Comparison of ENCODE assay signal across 9 mouse cellular contexts in the genomic region with DNA sequence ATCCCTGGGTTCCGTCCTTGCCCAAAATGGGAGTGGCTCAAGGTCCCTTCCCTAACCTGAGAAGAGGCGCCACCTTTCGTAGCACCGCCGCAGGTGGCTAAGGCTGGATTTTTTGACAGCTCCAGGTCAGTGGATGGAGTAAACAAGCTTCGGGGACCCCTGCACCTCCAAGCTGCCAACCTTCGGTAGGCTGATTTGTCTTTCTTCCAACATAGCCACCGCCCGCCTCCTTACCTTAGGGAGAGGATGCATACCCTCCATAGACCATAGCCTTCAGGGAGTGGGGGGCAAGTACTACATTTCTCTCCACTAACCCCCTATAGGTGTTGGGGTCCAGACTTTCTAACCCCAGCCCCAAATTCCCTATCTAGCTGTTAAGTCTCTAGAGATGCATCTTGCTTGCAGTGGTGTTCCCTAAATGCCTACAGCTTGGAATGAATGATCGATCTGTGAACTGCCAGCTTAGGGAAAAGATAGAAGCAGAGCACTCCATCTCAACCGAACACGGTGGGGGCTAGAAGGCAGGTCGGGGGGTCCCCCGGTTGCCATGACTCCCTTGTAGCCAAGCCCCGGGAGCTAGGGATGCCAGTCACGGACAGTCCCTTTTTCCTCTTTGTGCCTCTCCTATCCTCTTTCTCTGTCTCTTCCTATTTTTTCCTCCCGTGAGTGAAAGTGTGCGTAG. TPM values are rescaled to one million over a fixed set of nuclear protein-coding genes. Genes with fewer than 3 reads are reported as not detected.
DNase-seq lines count a peak whose midpoint lies in the region; ATAC-seq and TF ChIP-seq lines count a peak whose summit lies in the region.
"Had no signal": no experiment of that assay in that cellular context is flagged by ENCODE, and none has a peak within 500 bp of the region (broad histone marks: within the 10 kb centered on the region; RNA-seq: fewer than 3 reads in every experiment).

No protein-coding gene starts in this region.

- WGBS in embryonic facial prominence, embryonic 11.5 days = 8% methylated on average over 18 of the region's 18 CpGs
- WGBS in limb, embryonic 10.5 days = 5% methylated on average over 18 of the region's 18 CpGs
- whole genome bisulfite sequencing in olfactory bulb, adult 2 months = 6% methylated on average over 18 of the region's 18 CpGs
- 8% methylated on average over 18 of the region's 18 CpGs for WGBS in heart, adult 2 months

- no peak for TF ChIP-seq CTCF in olfactory bulb, adult 2 months (IDR thresholded peaks at IDR 0.05; ENCODE audit: insufficient read depth, low read depth, low read length)
- no peak for TF ChIP-seq CTCF in heart, adult 2 months (IDR thresholded peaks at IDR 0.05)

- no peaks in the 10 kb centered on the region for H3K79me2 ChIP-seq in heart, adult 2 months (replicated peaks; ENCODE audit: control insufficient read depth, insufficient read depth, low read length)

- H3K9me3 ChIP-seq in embryonic facial prominence, embryonic 11.5 days (replicated peaks; ENCODE audit: control insufficient read depth, low read length) = no peaks in the 10 kb centered on the region
- H3K9me3 ChIP-seq in limb, embryonic 10.5 days (replicated peaks) = no peaks in the 10 kb centered on the region

- 0 out of 2 replicates have a peak, but pooled peaks cover 3% of the 10 kb centered on the region for H3K4me1 ChIP-seq in embryonic facial prominence, embryonic 11.5 days (ENCODE audit: control insufficient read depth, insufficient read depth, low read length)
- H3K4me1 ChIP-seq in limb, embryonic 10.5 days = peaks cover 21% of the 10 kb centered on the region
- H3K4me1 ChIP-seq in olfactory bulb, adult 2 months (ENCODE audit: control insufficient read depth, insufficient read depth, low read length) = peaks cover 16% of the 10 kb centered on the region
- H3K4me1 ChIP-seq in heart, adult 2 months (ENCODE audit: control insufficient read depth, insufficient read depth, low read length) = no peaks in the 10 kb centered on the region

- no peak; the same call in 1 of the 2 replicates for ATAC-seq in embryonic facial prominence, embryonic 11.5 days (replicated peaks; ENCODE audit: insufficient number of reproducible peaks, low FRiP score, low TSS enrichment, low read depth)

- intact Hi-C loops in heart, adult 2 months (cut with DNase I) = no loop called here

- DNase-seq in layer of hippocampus, postnatal 10 days (ENCODE audit: low spot score in 2 of 2) = peak; percentile 19 to 41
- DNase-seq in layer of hippocampus, adult 9-11 months = no peak
- peak; percentile 32 for DNase-seq in brain, embryonic 18.5 days (ENCODE audit: low read depth, low spot score)
- no peak for DNase-seq in embryonic facial prominence, embryonic 11.5 days (ENCODE audit: low spot score)
- peak; percentile 33 for DNase-seq in limb, embryonic 10.5 days (ENCODE audit: low spot score)
- no peak for DNase-seq in urinary bladder, postnatal 10 days (ENCODE audit: low spot score)
- no peak for DNase-seq in heart, adult 2 months

- TF ChIP-seq POLR2A in olfactory bulb, adult 2 months (IDR thresholded peaks at IDR 0.05; ENCODE audit: insufficient read depth, low read depth, low read length) = no peak
- TF ChIP-seq POLR2A in heart, adult 2 months (IDR thresholded peaks at IDR 0.05; ENCODE audit: insufficient read depth, low read depth, low read length) = no peak

- peak overlapping the region; percentile 32 for H3K4me3 ChIP-seq in embryonic facial prominence, embryonic 11.5 days (ENCODE audit: low read depth, low read length)
- peak overlapping the region; percentile 49 for H3K4me3 ChIP-seq in limb, embryonic 10.5 days
- peak overlapping the region; percentile 38 for H3K4me3 ChIP-seq in olfactory bulb, adult 2 months (ENCODE audit: insufficient read depth, low read depth, low read length)
- no peak overlapping the region for H3K4me3 ChIP-seq in heart, adult 2 months

- peaks cover 22% of the 10 kb centered on the region for H3K27me3 ChIP-seq in embryonic facial prominence, embryonic 11.5 days (ENCODE audit: control insufficient read depth, insufficient read depth, low read length)
- peaks cover 61% of the 10 kb centered on the region for H3K27me3 ChIP-seq in limb, embryonic 10.5 days (ENCODE audit: low read depth, poor library complexity, severe bottlenecking)
- H3K27me3 ChIP-seq in heart, adult 2 months (ENCODE audit: control insufficient read depth, insufficient read depth, low read length) = peaks cover 3% of the 10 kb centered on the region

- no peak for TF ChIP-seq EP300 in heart, adult 2 months (IDR thresholded peaks at IDR 0.05; ENCODE audit: insufficient read depth, low read depth, low read length)

- H3K36me3 ChIP-seq in embryonic facial prominence, embryonic 11.5 days (replicated peaks; ENCODE audit: control insufficient read depth, insufficient read depth, low read depth, low read length) = no peaks in the 10 kb centered on the region
- no peaks in the 10 kb centered on the region for H3K36me3 ChIP-seq in limb, embryonic 10.5 days
- H3K36me3 ChIP-seq in heart, adult 2 months (ENCODE audit: control insufficient read depth, insufficient read depth, low read length) = no peaks in the 10 kb centered on the region

- peak overlapping the region; percentile 63 for H3K4me2 ChIP-seq in embryonic facial prominence, embryonic 11.5 days (ENCODE audit: low read depth, low read length)

- peak overlapping the region; percentile 7; the same call in 1 of the 2 replicates for H3K9ac ChIP-seq in embryonic facial prominence, embryonic 11.5 days (replicated peaks; ENCODE audit: low read length)
- H3K9ac ChIP-seq in heart, adult 2 months (ENCODE audit: low read depth, low read length) = no peak overlapping the region

- H3K27ac ChIP-seq in embryonic facial prominence, embryonic 11.5 days (replicated peaks; ENCODE audit: low read depth, low read length) = no peak overlapping the region
- H3K27ac ChIP-seq in limb, embryonic 10.5 days = no peak overlapping the region
- no peak overlapping the region for H3K27ac ChIP-seq in olfactory bulb, adult 2 months (ENCODE audit: insufficient read depth, low read depth, low read length)
- no peak overlapping the region for H3K27ac ChIP-seq in heart, adult 2 months
- H3K27ac ChIP-seq: macrophage had no signal

RNA-seq across cellular contexts. Expression of a gene that starts 1.0 kb away (rescaled TPM):
- 100 to 1,000 TPM; 311 to 317 TPM for total RNA-seq in layer of hippocampus, postnatal 10 days (2021)
- 2.5 and 4.0 TPM in 2 replicates for polyA plus RNA-seq in embryonic facial prominence, embryonic 11.5 days (2014; fragmentation: Nextera tagmentation; extraction: Ambion mirVana)
- 0.35 and 0.59 TPM in 2 replicates for polyA plus RNA-seq in limb, embryonic 10.5 days (2016; fragmentation: Nextera tagmentation; extraction: Ambion mirVana)
- polyA plus RNA-seq in olfactory bulb, adult 2 months (2012; ENCODE audit: insufficient read depth, insufficient read length, low replicate concordance, missing spikeins) = not detected in 2 replicates
- 1 to 10 TPM in 1 of 2 experiments, under 1 TPM in 1; 0.84 to 1.8 TPM for total RNA-seq in heart, adult 2 months (2021)
- 0.39 and 0.79 TPM in 2 replicates for polyA plus RNA-seq in heart, adult 2 months (2012; rRNA removed)
- polyA plus RNA-seq: macrophage had no signal

Comparison
In these comparisons a context has a peak if more than half of its experiments do, and no peak if none do; other contexts are left out.
1. DNase-seq: peak in layer of hippocampus, postnatal 10 days (2 of 2), brain, embryonic 18.5 days (single experiment) and limb, embryonic 10.5 days (single experiment); none in layer of hippocampus, adult 9-11 months (single experiment), embryonic facial prominence, embryonic 11.5 days (single experiment), urinary bladder, postnatal 10 days (single experiment) and heart, adult 2 months (0 of 2).